Mouse (Mus musculus) B cell, adult (primary cell): ENCODE data around the gene Cisd2. TPM values are rescaled to one million over a fixed set of nuclear protein-coding genes. Genes with fewer than 3 reads are reported as not detected.

Source experiments
- total RNA-seq: library from RNA; stranded (reverse); gene quantifications from 4 replicates; pipeline ENCODE4 v1.2.4, GENCODE M21; 2023; ENCODE audit not compliant: inconsistent age

Gene Cisd2
- 58.9 to 64.1 TPM (median 61.6 TPM) in 4 replicates for total RNA-seq

DNA sequence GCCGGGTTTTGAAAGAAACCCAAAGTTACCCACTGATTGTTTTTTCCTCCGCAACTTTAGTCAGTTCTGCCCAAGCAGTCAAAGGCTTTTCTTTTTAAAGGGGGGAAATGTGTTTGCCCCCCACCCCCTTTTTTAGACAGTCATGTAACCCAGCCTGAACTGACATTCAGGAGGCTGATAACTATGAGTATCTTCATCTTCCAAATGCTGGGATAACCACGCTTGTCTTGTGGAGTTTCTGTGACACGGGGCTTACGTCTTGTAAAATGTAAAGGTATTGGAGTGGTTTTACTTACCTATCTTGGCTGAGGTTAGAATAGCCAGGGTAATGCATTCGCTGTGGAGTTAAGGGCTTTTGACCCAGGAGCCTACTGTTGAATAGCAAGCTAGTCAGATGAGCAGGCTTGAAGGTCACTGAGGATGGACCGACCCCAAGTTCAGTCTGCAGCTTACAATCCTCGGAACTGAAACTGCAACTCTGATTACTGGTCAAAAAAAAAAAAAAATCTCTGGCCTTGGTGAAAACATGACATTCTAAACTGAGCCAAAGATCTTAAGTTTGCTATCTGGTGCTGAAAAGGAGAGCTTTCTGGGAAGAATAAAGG lies at the start of gene Cisd2:
Gene Cisd2 (minus strand): TSS at position 318 of the 605 bp plus-strand sequence.

DNA sequence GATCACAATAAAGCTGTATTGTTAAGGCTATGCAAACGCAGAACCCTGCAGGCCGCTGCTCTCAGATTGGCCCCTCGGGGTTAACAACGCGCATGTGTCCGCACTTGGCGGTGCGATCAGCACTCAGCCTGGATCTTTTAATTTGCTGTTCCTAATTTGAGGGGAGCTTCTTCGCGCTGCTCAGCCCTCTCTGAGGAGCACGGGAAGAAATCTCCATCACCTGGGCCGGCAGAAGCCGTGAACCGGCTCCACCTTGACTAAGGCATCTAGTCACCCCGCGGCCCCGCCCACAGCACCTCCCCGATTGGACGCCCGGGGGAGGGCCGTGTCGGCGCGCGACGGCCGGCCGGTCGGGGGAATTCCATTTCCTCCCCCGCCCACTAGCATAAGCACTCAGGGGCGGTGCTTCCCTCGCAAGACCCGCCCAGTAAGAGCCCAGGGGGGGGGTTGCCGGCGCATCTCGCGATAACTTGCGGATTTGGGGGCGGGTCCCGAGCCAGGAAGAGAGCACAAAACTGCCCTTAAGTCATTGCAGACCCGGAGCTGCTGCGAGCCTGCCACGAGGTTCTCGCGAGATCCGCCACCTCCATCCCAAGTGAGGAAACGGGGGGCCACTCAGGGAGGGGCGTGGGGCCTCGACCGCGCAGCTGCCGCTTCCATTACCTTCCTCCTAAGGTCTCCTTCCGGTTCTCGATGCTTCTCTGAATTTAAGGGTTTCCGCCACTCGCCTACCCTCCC lies 14.2 kb upstream of the Cisd2 start, which contains the start of gene Ube2d3:
Gene Ube2d3 (plus strand): TSS at position 392 of the 738 bp plus-strand sequence.

Other genes with a start within 250 kb of the Cisd2 start
- 1.7 to 3.0 TPM (median 1.9 TPM) in 4 replicates for gene Cenpe, start 211.4 kb downstream of the Cisd2 start, total RNA-seq
- gene Bdh2, start 142.7 kb downstream of the Cisd2 start, total RNA-seq = not detected in 4 replicates
- gene Slc9b2, start 116.2 kb downstream of the Cisd2 start, total RNA-seq = not detected in 4 replicates
- gene Slc9b1, start 75.9 kb downstream of the Cisd2 start, total RNA-seq = not detected in 4 replicates
- gene Ube2d3, start 14.2 kb upstream of the Cisd2 start, total RNA-seq = 477 to 492 TPM (median 486 TPM) in 4 replicates
- 17.3 to 29.4 TPM (median 20.5 TPM) in 4 replicates for gene Manba, start 61.7 kb upstream of the Cisd2 start, total RNA-seq